Mouse (Mus musculus) testis, adult 2 months (tissue): ENCODE data around the gene Nphs2.

Experiments
- CTCF ChIP-seq: fragments of 200-500 bp; IDR thresholded peaks from 2 replicates; pipeline ENCODE4 v1.5.1; 2012; ENCODE audit warnings: low read depth, mild to moderate bottlenecking, inconsistent platforms, low read length, moderate library complexity; ENCODE audit not compliant: control insufficient read depth, insufficient read depth, insufficient replicate concordance
- POLR2A ChIP-seq: fragments of 200-500 bp; IDR thresholded peaks from 2 replicates; pipeline ENCODE4 v1.6.1; 2012; ENCODE audit warnings: low read depth, mild to moderate bottlenecking, inconsistent platforms, low read length, moderate library complexity; ENCODE audit not compliant: control insufficient read depth

- no peak for TF ChIP-seq CTCF
- no peak for TF ChIP-seq POLR2A
Measured at GRCm38 (mm10) chr1:156365740-156366139, 55.2 kb downstream of the Nphs2 start, which contains the start of gene Gm2000.
